In the genomic region with DNA sequence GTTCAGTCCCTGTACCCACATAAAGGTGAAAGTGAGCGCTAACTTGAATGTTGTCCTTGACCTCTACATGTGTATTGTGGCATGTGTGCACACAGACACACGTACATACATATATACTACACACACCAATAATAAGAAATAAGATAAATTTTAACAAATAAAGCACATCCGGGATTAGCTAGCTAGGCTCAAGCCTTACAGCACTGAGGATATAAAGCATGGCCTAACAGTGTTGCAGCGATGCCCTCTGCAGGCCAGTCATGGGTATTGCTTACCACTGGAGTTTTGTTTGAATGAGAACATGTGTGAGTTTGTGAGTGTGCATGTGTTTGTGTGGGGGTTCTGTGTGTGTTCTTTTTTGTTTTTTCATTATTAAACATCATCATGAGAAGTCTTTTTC, we compare ENCODE assay signal across 9 mouse cellular contexts. TPM values are rescaled to one million over a fixed set of nuclear protein-coding genes. Genes with fewer than 3 reads are reported as not detected.
DNase-seq lines count a peak whose midpoint lies in the region; ATAC-seq lines count a peak whose summit lies in the region.
"Had no signal": no experiment of that assay in that cellular context is flagged by ENCODE, and none has a peak within 500 bp of the region (broad histone marks: within the 10 kb centered on the region; RNA-seq: fewer than 3 reads in every experiment).

No protein-coding gene starts in this region.

- 73% methylated on average over 4 of the region's 4 CpGs for WGBS in forebrain, embryonic 15.5 days
- 75% methylated on average over 4 of the region's 4 CpGs for WGBS in limb, embryonic 13.5 days

- ATAC-seq in forebrain, embryonic 15.5 days (replicated peaks) = peak; percentile 43; the same call in 1 of the 2 replicates
- ATAC-seq in limb, embryonic 13.5 days (ENCODE audit: low FRiP score, low read depth) = 0 out of 2 replicates have a peak, but pooled peaks have one; percentile 25

- H3K4me1 ChIP-seq in forebrain, embryonic 15.5 days = no peaks in the 10 kb centered on the region
- H3K4me1 ChIP-seq in limb, embryonic 13.5 days = no peaks in the 10 kb centered on the region
- H3K4me1 ChIP-seq: liver, embryonic 13.5 days had no signal

- H3K4me2 ChIP-seq in forebrain, embryonic 15.5 days (replicated peaks) = no peak overlapping the region
- H3K4me2 ChIP-seq in limb, embryonic 13.5 days (replicated peaks) = no peak overlapping the region
- H3K4me2 ChIP-seq: liver, embryonic 13.5 days had no signal

- no peak overlapping the region for H3K27ac ChIP-seq in forebrain, embryonic 15.5 days (replicated peaks)
- H3K27ac ChIP-seq in limb, embryonic 13.5 days = no peak overlapping the region
- H3K27ac ChIP-seq: liver, embryonic 13.5 days had no signal

- H3K36me3 ChIP-seq in forebrain, embryonic 15.5 days = peaks cover 47% of the 10 kb centered on the region
- H3K36me3 ChIP-seq in limb, embryonic 13.5 days = peaks cover 78% of the 10 kb centered on the region

- H3K27me3 ChIP-seq in forebrain, embryonic 15.5 days = no peaks in the 10 kb centered on the region
- no peaks in the 10 kb centered on the region for H3K27me3 ChIP-seq in limb, embryonic 13.5 days
- H3K27me3 ChIP-seq: liver, embryonic 13.5 days had no signal

- H3K9ac ChIP-seq in forebrain, embryonic 15.5 days (replicated peaks) = no peak overlapping the region
- no peak overlapping the region for H3K9ac ChIP-seq in limb, embryonic 13.5 days
- H3K9ac ChIP-seq: liver, embryonic 13.5 days had no signal

- peak; percentile 4 to 11 for DNase-seq in heart, postnatal 36 days
- DNase-seq in heart, adult 8-10 months (ENCODE audit: low spot score) = no peak
- DNase-seq in 416B (ENCODE audit: low read depth) (peak; percentile 67), NIH3T3 (ENCODE audit: low read depth) (peak; percentile 59)
- DNase-seq in thymus, postnatal 14 days = peak; percentile 6
- DNase-seq in ovary, postnatal 36 days (ENCODE audit: low spot score) = no peak
- DNase-seq: liver, embryonic 13.5 days had no signal

- no peak overlapping the region for H3K4me3 ChIP-seq in forebrain, embryonic 15.5 days
- no peak overlapping the region for H3K4me3 ChIP-seq in limb, embryonic 13.5 days
- H3K4me3 ChIP-seq: liver, embryonic 13.5 days had no signal

- intact Hi-C loops in heart, postnatal 36 days (cut with DNase I) = no loop called here

- H3K9me3 ChIP-seq in forebrain, embryonic 15.5 days = no peaks in the 10 kb centered on the region
- H3K9me3 ChIP-seq in limb, embryonic 13.5 days = no peaks in the 10 kb centered on the region
- H3K9me3 ChIP-seq: liver, embryonic 13.5 days had no signal

RNA-seq across cellular contexts. Expression of gene Sec23a, which starts 47.2 kb away (rescaled TPM):
- total RNA-seq in heart, postnatal 36 days (2021) = 10 to 100 TPM; 42.5 to 43.8 TPM
- total RNA-seq in heart, adult 8-10 months (2022) = 10 to 100 TPM; 42.2 to 47.9 (median 45.9) TPM
- polyA plus RNA-seq in forebrain, embryonic 15.5 days (2015; fragmentation: Nextera tagmentation; extraction: Ambion mirVana) = 99.4 and 102 TPM in 2 replicates
- polyA plus RNA-seq in limb, embryonic 13.5 days (2015; fragmentation: Nextera tagmentation; extraction: Ambion mirVana) = 105 and 111 TPM in 2 replicates

RNA-seq across cellular contexts. Expression of gene Gemin2, which starts 48.6 kb away (rescaled TPM):
- total RNA-seq in heart, postnatal 36 days (2021) = 1 to 10 TPM; 6.2 to 6.5 TPM
- total RNA-seq in heart, adult 8-10 months (2022) = 1 to 10 TPM; 4.3 to 6.2 (median 5.3) TPM
- 15.7 TPM in 2 replicates for polyA plus RNA-seq in forebrain, embryonic 15.5 days (2015; fragmentation: Nextera tagmentation; extraction: Ambion mirVana)
- 37.6 and 40.9 TPM in 2 replicates for polyA plus RNA-seq in limb, embryonic 13.5 days (2015; fragmentation: Nextera tagmentation; extraction: Ambion mirVana)

Comparison
In these comparisons a context has a peak if more than half of its experiments do, and no peak if none do; other contexts are left out.
1. DNase-seq: peak in heart, postnatal 36 days (2 of 2), 416B (single experiment), NIH3T3 (single experiment) and thymus, postnatal 14 days (single experiment); none in heart, adult 8-10 months (single experiment) and ovary, postnatal 36 days (single experiment).